Mouse (Mus musculus) hindbrain, embryonic 12.5 days (tissue): Measurements from ENCODE around the gene St6galnac5. TPM values are rescaled to one million over a fixed set of nuclear protein-coding genes. Genes with fewer than 3 reads are reported as not detected.

Experiments used
- ATAC-seq: fragments of 200-750 bp; cut with Nextera tagmentation; 2 replicates; pipeline ENCODE4 v1.8.0; 2017; ENCODE audit warnings: moderate TSS enrichment; ENCODE audit not compliant: low FRiP score
- H3K27ac ChIP-seq: fragments of 300-500 bp; sonication (generic); 2 replicates; pipeline ENCODE4 v1.5.1; 2016; ENCODE audit warnings: mild to moderate bottlenecking
- H3K27me3 ChIP-seq: fragments of 300-500 bp; sonication (generic); 2 replicates; pipeline ENCODE4 v1.6.1; 2016; ENCODE audit warnings: mild to moderate bottlenecking
- H3K36me3 ChIP-seq: fragments of 300-500 bp; sonication (generic); 2 replicates; pipeline ENCODE4 v1.6.1; 2016; ENCODE audit warnings: mild to moderate bottlenecking
- H3K4me1 ChIP-seq: fragments of 300-500 bp; sonication (generic); 2 replicates; pipeline ENCODE4 v1.6.1; 2016
- H3K4me2 ChIP-seq: fragments of 300-500 bp; sonication (generic); replicated peaks from 2 replicates; pipeline ENCODE4 v1.6.1; 2016; ENCODE audit warnings: mild to moderate bottlenecking
- H3K4me3 ChIP-seq: fragments of 300-500 bp; sonication (generic); 2 replicates; pipeline ENCODE4 v1.5.1; 2016; ENCODE audit warnings: mild to moderate bottlenecking
- H3K9ac ChIP-seq: fragments of 300-500 bp; sonication (generic); 2 replicates; pipeline ENCODE4 v1.6.1; 2016; ENCODE audit warnings: mild to moderate bottlenecking, moderate library complexity
- H3K9me3 ChIP-seq: fragments of 300-500 bp; sonication (generic); replicated peaks from 2 replicates; pipeline ENCODE4 v1.6.1; 2016; ENCODE audit warnings: mild to moderate bottlenecking
- WGBS: fragments of 180-500 bp; shearing (Covaris S2); methylation state at CpG from one replicate; pipeline ENCODE4 v1.1.7; 2016; 5-methylcytosine and 5-hydroxymethylcytosine counted together
- polyA plus RNA-seq: library from polyadenylated mRNA; unstranded; fragments of >200 nt; fragmentation: Nextera tagmentation; extraction: Ambion mirVana; gene quantifications from 2 replicates; pipeline ENCODE4 v1.2.1, GENCODE M21; 2016

The St6galnac5 gene
- polyA plus RNA-seq, 1 experiment from 2014 or later = 8.4 TPM

- H3K4me2 ChIP-seq = no peak overlapping the region
- no peak overlapping the region for H3K4me3 ChIP-seq
- no peak for ATAC-seq
- H3K36me3 ChIP-seq = no peaks in the 10 kb centered on the region
- H3K9me3 ChIP-seq = no peaks in the 10 kb centered on the region
- peaks cover 5% of the 10 kb centered on the region; the same call in 1 of the 2 replicates for H3K4me1 ChIP-seq
- H3K9ac ChIP-seq = no peak overlapping the region
- H3K27me3 ChIP-seq = no peaks in the 10 kb centered on the region
- WGBS = 79% methylated on average over 5 of the region's 5 CpGs
- H3K27ac ChIP-seq = no peak overlapping the region
Observed at GRCm38 (mm10) chr3:152907683-152908082, 74.4 kb downstream of the St6galnac5 start.

GRCm38 (mm10) chr3:152907087-152907486 lies 75.0 kb downstream of the St6galnac5 start:
- WGBS = 85% methylated on average over 5 of the region's 5 CpGs
- no peak overlapping the region for H3K27ac ChIP-seq
- ATAC-seq = no peak
- H3K4me1 ChIP-seq = peaks cover 5% of the 10 kb centered on the region; the same call in 1 of the 2 replicates
- no peak overlapping the region for H3K4me3 ChIP-seq
- H3K9ac ChIP-seq = no peak overlapping the region
- H3K27me3 ChIP-seq = no peaks in the 10 kb centered on the region
- H3K4me2 ChIP-seq = no peak overlapping the region
- no peaks in the 10 kb centered on the region for H3K9me3 ChIP-seq
- H3K36me3 ChIP-seq = no peaks in the 10 kb centered on the region

GRCm38 (mm10) chr3:152905800-152906199 lies 76.2 kb downstream of the St6galnac5 start:
- no peak for ATAC-seq
- no peaks in the 10 kb centered on the region for H3K27me3 ChIP-seq

GRCm38 (mm10) chr3:152905026-152905425 lies 77.0 kb downstream of the St6galnac5 start:
- 93% methylated on average over 10 of the region's 10 CpGs for WGBS
- ATAC-seq = no peak
- no peaks in the 10 kb centered on the region for H3K9me3 ChIP-seq
- no peaks in the 10 kb centered on the region for H3K36me3 ChIP-seq
- no peak overlapping the region for H3K27ac ChIP-seq
- peaks cover 5% of the 10 kb centered on the region; the same call in 1 of the 2 replicates for H3K4me1 ChIP-seq
- no peak overlapping the region for H3K4me2 ChIP-seq
- H3K27me3 ChIP-seq = no peaks in the 10 kb centered on the region
- H3K4me3 ChIP-seq = no peak overlapping the region
- H3K9ac ChIP-seq = no peak overlapping the region; the same call in 1 of the 2 replicates

More at GRCm38 (mm10) chr3:152905800-152906199, 76.2 kb downstream of the St6galnac5 start:
- Histone ChIP-seq H3K9ac (no peak overlapping the region), H3K4me2 (no peak overlapping the region), H3K27ac (no peak overlapping the region), H3K9me3 (no peaks in the 10 kb centered on the region), H3K36me3 (no peaks in the 10 kb centered on the region), H3K4me3 (no peak overlapping the region), H3K4me1 (peaks cover 5% of the 10 kb centered on the region; the same call in 1 of the 2 replicates)
- WGBS = 61% methylated on average over 10 of the region's 10 CpGs

GRCm38 (mm10) chr3:152898906-152899305 lies 83.1 kb downstream of the St6galnac5 start:
- 95% methylated on average over 9 of the region's 9 CpGs for WGBS

GRCm38 (mm10) chr3:152897196-152897595 lies 84.8 kb downstream of the St6galnac5 start:
- WGBS = 88% methylated on average over 5 of the region's 5 CpGs
- Histone ChIP-seq H3K9me3 (no peaks in the 10 kb centered on the region), H3K4me3 (no peak overlapping the region), H3K36me3 (no peaks in the 10 kb centered on the region), H3K27me3 (no peaks in the 10 kb centered on the region), H3K4me1 (no peaks in the 10 kb centered on the region), H3K9ac (no peak overlapping the region), H3K27ac (no peak overlapping the region), H3K4me2 (no peak overlapping the region)
- ATAC-seq = no peak

More at GRCm38 (mm10) chr3:152898906-152899305, 83.1 kb downstream of the St6galnac5 start:
- Histone ChIP-seq H3K27me3 (no peaks in the 10 kb centered on the region), H3K9ac (no peak overlapping the region), H3K27ac (no peak overlapping the region), H3K4me2 (no peak overlapping the region), H3K9me3 (no peaks in the 10 kb centered on the region), H3K36me3 (no peaks in the 10 kb centered on the region), H3K4me3 (no peak overlapping the region), H3K4me1 (no peaks in the 10 kb centered on the region)
- ATAC-seq = no peak

- no peak for ATAC-seq
- Histone ChIP-seq H3K27ac (no peak overlapping the region), H3K9me3 (no peaks in the 10 kb centered on the region), H3K9ac (no peak overlapping the region), H3K27me3 (no peaks in the 10 kb centered on the region), H3K4me2 (no peak overlapping the region), H3K4me3 (no peak overlapping the region), H3K36me3 (no peaks in the 10 kb centered on the region), H3K4me1 (no peaks in the 10 kb centered on the region)
- 71% methylated on average over 3 of the region's 3 CpGs for WGBS
Observed at GRCm38 (mm10) chr3:152896111-152896510, 85.9 kb downstream of the St6galnac5 start.

GRCm38 (mm10) chr3:152894935-152895334 lies 87.1 kb downstream of the St6galnac5 start:
- H3K27ac ChIP-seq = no peak overlapping the region
- no peak overlapping the region for H3K9ac ChIP-seq
- H3K4me1 ChIP-seq = no peaks in the 10 kb centered on the region
- H3K4me3 ChIP-seq = no peak overlapping the region
- no peak for ATAC-seq
- no peaks in the 10 kb centered on the region for H3K36me3 ChIP-seq
- H3K4me2 ChIP-seq = no peak overlapping the region
- H3K27me3 ChIP-seq = no peaks in the 10 kb centered on the region
- WGBS = 67% methylated on average over 4 of the region's 4 CpGs
- H3K9me3 ChIP-seq = no peaks in the 10 kb centered on the region

- no peaks in the 10 kb centered on the region for H3K36me3 ChIP-seq
- H3K4me2 ChIP-seq = no peak overlapping the region
- no peaks in the 10 kb centered on the region for H3K27me3 ChIP-seq
- H3K27ac ChIP-seq = no peak overlapping the region
- no peaks in the 10 kb centered on the region for H3K9me3 ChIP-seq
- H3K4me1 ChIP-seq = peaks cover 8% of the 10 kb centered on the region; the same call in 1 of the 2 replicates
- no peak overlapping the region for H3K9ac ChIP-seq
- no peak for ATAC-seq
- 77% methylated on average over 7 of the region's 7 CpGs for WGBS
- H3K4me3 ChIP-seq = no peak overlapping the region
Observed at GRCm38 (mm10) chr3:152888116-152888515, 93.9 kb downstream of the St6galnac5 start.

GRCm38 (mm10) chr3:152886749-152887148 lies 95.3 kb downstream of the St6galnac5 start:
- H3K36me3 ChIP-seq = no peaks in the 10 kb centered on the region
- H3K27ac ChIP-seq = no peak overlapping the region
- no peaks in the 10 kb centered on the region for H3K9me3 ChIP-seq
- H3K4me2 ChIP-seq = no peak overlapping the region
- H3K27me3 ChIP-seq = no peaks in the 10 kb centered on the region
- H3K4me1 ChIP-seq = peaks cover 11% of the 10 kb centered on the region
- H3K4me3 ChIP-seq = no peak overlapping the region
- no peak for ATAC-seq
- H3K9ac ChIP-seq = no peak overlapping the region

- Histone ChIP-seq H3K27ac (no peak overlapping the region), H3K4me1 (peaks cover 23% of the 10 kb centered on the region)
- no peak for ATAC-seq
Observed at GRCm38 (mm10) chr3:152883556-152883955, 98.5 kb downstream of the St6galnac5 start.

GRCm38 (mm10) chr3:152881706-152882105 lies 100.3 kb downstream of the St6galnac5 start:
- Histone ChIP-seq H3K27ac (no peak overlapping the region), H3K27me3 (no peaks in the 10 kb centered on the region), H3K36me3 (no peaks in the 10 kb centered on the region), H3K4me1 (peaks cover 23% of the 10 kb centered on the region), H3K9ac (no peak overlapping the region), H3K9me3 (no peaks in the 10 kb centered on the region), H3K4me2 (no peak overlapping the region), H3K4me3 (no peak overlapping the region)
- ATAC-seq = no peak
- WGBS = 69% methylated on average over 4 of the region's 4 CpGs

More at GRCm38 (mm10) chr3:152883556-152883955, 98.5 kb downstream of the St6galnac5 start:
- H3K27me3 ChIP-seq = no peaks in the 10 kb centered on the region
- no peak overlapping the region for H3K4me3 ChIP-seq
- no peak overlapping the region for H3K4me2 ChIP-seq
- H3K36me3 ChIP-seq = no peaks in the 10 kb centered on the region
- no peak overlapping the region for H3K9ac ChIP-seq
- no peaks in the 10 kb centered on the region for H3K9me3 ChIP-seq
- 70% methylated on average over 3 of the region's 3 CpGs for WGBS

GRCm38 (mm10) chr3:152880121-152880835 lies 101.8 kb downstream of the St6galnac5 start:
- 56% methylated on average over 15 of the region's 15 CpGs for WGBS
- Histone ChIP-seq H3K4me3 (no peak overlapping the region), H3K9me3 (no peaks in the 10 kb centered on the region), H3K36me3 (no peaks in the 10 kb centered on the region), H3K27ac (no peak overlapping the region), H3K4me1 (peaks cover 23% of the 10 kb centered on the region), H3K9ac (no peak overlapping the region), H3K4me2 (no peak overlapping the region), H3K27me3 (no peaks in the 10 kb centered on the region)
- no peak for ATAC-seq
